Mouse (Mus musculus): Measurements from ENCODE around the gene 4930453N24Rik.

4930453N24Rik gene

DNA sequence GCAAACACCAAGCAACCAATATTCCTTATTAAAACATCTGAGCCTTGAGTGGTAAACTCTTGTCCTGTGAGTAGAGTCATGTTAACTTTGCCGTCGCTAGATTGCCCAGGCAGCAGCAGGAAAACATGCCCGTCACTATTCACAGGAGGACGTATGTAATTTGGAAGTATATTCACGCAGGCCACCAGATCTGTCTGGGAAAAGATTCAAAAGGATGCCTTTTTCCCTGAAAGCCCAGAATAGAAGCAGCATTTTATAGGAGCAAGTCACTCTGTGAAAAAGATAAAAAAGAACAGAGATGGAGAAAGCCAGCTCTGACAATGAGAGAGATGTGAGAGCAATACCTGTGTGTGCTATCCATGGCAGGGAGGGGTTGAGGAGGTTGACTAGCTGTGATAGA is 49.4 kb downstream of the 4930453N24Rik start:
- DNase-seq (ENCODE audit: low read depth) = no peak

DNA sequence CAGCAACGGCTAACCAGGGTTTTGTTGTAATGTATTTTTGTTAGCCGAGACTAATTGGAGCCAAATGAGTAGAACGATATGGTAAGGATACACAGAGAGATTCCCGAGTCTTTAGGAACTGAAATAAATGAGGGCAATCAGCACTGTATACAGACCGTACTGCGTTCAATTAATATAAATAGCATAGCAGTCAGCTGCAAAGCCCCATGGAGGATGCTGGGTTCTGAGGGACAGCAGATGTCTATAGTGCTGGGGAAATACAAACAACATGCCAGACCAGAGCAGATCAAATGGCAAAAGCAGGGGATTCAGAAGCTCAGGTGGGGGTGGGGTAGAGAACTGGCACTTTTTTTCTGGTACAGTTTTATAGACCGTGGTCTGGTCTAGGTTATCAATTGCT is 51.9 kb downstream of the 4930453N24Rik start:
- DNase-seq (ENCODE audit: low read depth) = no peak

DNA sequence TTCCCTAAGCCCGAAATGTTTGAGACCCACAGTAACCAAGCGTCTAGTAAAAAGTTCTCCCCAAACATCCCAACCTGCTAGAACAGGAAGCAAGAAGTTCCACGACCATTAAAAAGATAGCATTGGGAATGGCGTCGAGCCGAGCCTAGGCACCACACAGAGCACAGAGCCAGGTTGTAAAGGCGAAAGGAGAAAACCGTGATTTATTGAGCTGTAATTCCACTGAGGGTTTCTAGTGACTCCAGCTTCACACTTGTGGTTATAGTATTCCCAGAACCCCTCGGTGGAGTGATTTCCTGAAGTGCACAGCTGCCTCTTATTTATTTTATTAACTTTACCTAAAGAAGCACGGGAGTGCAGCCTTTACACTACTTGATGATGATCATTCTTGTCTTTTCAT is 53.1 kb downstream of the 4930453N24Rik start:
- no peak for DNase-seq (ENCODE audit: low read depth)

GRCm38 (mm10) chr16:64711816-64712215 is 59.1 kb downstream of the 4930453N24Rik start:
- DNase-seq (ENCODE audit: low read depth) = no peak

Measured in c-Kit-positive CD71-negative TER-119-negative erythroid progenitor cells, embryonic 14.5 days (primary cell).